Mouse (Mus musculus) kidney, postnatal 0 days (tissue): ENCODE data around the gene Coro2a. TPM values are rescaled to one million over a fixed set of nuclear protein-coding genes. Genes with fewer than 3 reads are reported as not detected.

ENCODE experiments used
- ATAC-seq: fragments of 200-750 bp; cut with Nextera tagmentation; replicated peaks from 2 replicates; pipeline ENCODE4 v1.8.0; 2017; ENCODE audit warnings: low read depth, moderate number of reproducible peaks, moderate TSS enrichment, moderate library complexity; ENCODE audit not compliant: low FRiP score
- DNase-seq: peaks from one replicate; pipeline ENCODE4 v3.0.0-alpha.2; 2016; ENCODE audit warnings: low spot score
- H3K27ac ChIP-seq: fragments of 300-500 bp; sonication (generic); 2 replicates; pipeline ENCODE4 v1.5.1; 2014; ENCODE audit warnings: mild to moderate bottlenecking
- H3K27me3 ChIP-seq: fragments of 300-500 bp; sonication (generic); 2 replicates; pipeline ENCODE4 v1.6.1; 2014; ENCODE audit warnings: low read length, mixed read lengths; ENCODE audit not compliant: insufficient read depth
- H3K36me3 ChIP-seq: fragments of 300-500 bp; sonication (generic); 2 replicates; pipeline ENCODE4 v1.6.1; 2014; ENCODE audit warnings: low read length, mixed read lengths; ENCODE audit not compliant: insufficient read depth
- H3K4me1 ChIP-seq: fragments of 300-500 bp; sonication (generic); replicated peaks from 2 replicates; pipeline ENCODE4 v1.6.1; 2014; ENCODE audit warnings: antibody characterized with exemption, low read length, mixed read lengths; ENCODE audit not compliant: insufficient read depth
- H3K4me2 ChIP-seq: fragments of 300-500 bp; sonication (generic); 2 replicates; pipeline ENCODE4 v1.6.1; 2014; ENCODE audit warnings: mild to moderate bottlenecking, low read length, moderate library complexity, mixed read lengths
- H3K4me3 ChIP-seq: fragments of 300-500 bp; sonication (generic); replicated peaks from 2 replicates; pipeline ENCODE4 v1.5.1; 2014; ENCODE audit warnings: low read depth, low read length
- H3K9ac ChIP-seq: fragments of 300-500 bp; sonication (generic); 2 replicates; pipeline ENCODE4 v1.6.1; 2014; ENCODE audit warnings: low read depth, low read length
- H3K9me3 ChIP-seq: fragments of 300-500 bp; sonication (generic); replicated peaks from 2 replicates; pipeline ENCODE4 v1.6.1; 2016; ENCODE audit warnings: low read length, inconsistent platforms, mixed read lengths
- CTCF ChIP-seq: IDR thresholded peaks from 2 replicates; pipeline ENCODE4 v1.5.1; 2016; ENCODE audit warnings: antibody characterized with exemption, low read depth, mild to moderate bottlenecking, moderate library complexity
- WGBS: fragments of 180-500 bp; shearing (Covaris S2); extraction: QIAGEN DNeasy Blood & Tissue Kit; methylation state at CpG from one replicate; pipeline ENCODE4 v1.1.7; 2014; 5-methylcytosine and 5-hydroxymethylcytosine counted together
- polyA plus RNA-seq: library from polyadenylated mRNA; unstranded; fragments of >200 nt; fragmentation: Nextera tagmentation; extraction: Ambion mirVana; gene quantifications from 2 replicates; pipeline ENCODE4 v1.2.1, GENCODE M21; 2015

Gene Coro2a
- polyA plus RNA-seq, 1 experiment from 2014 or later, result 2.9 TPM

- peak; percentile 52; the same call in 1 of the 2 replicates for TF ChIP-seq CTCF
- H3K27ac ChIP-seq, result no peak overlapping the region
- ATAC-seq (peak; percentile 52), DNase-seq (no peak)
- H3K4me3 ChIP-seq, result peak overlapping the region; percentile 34
- WGBS, result 41% methylated on average over 17 of the region's 17 CpGs
- H3K9ac ChIP-seq, result 0 out of 2 replicates have a peak overlapping the region, but pooled peaks have one; percentile 24
- H3K27me3 ChIP-seq, result no peaks in the 10 kb centered on the region
- no peaks in the 10 kb centered on the region for H3K9me3 ChIP-seq
- peak overlapping the region; percentile 70 for H3K4me2 ChIP-seq
- no peaks in the 10 kb centered on the region for H3K4me1 ChIP-seq
- no peaks in the 10 kb centered on the region for H3K36me3 ChIP-seq
Measured at GRCm38 (mm10) chr4:46526798-46527557, 75.0 kb downstream of the Coro2a start.

GRCm38 (mm10) chr4:46526226-46526625 is 75.8 kb downstream of the Coro2a start:
- no peak overlapping the region for H3K4me2 ChIP-seq
- H3K27ac ChIP-seq, result no peak overlapping the region
- WGBS, result 78% methylated on average over 3 of the region's 3 CpGs
- TF ChIP-seq CTCF, result no peak
- H3K27me3 ChIP-seq, result no peaks in the 10 kb centered on the region
- H3K4me1 ChIP-seq, result no peaks in the 10 kb centered on the region
- no peak for DNase-seq
- H3K9ac ChIP-seq, result no peak overlapping the region
- H3K4me3 ChIP-seq, result no peak overlapping the region
- H3K9me3 ChIP-seq, result no peaks in the 10 kb centered on the region
- no peak for ATAC-seq
- H3K36me3 ChIP-seq, result no peaks in the 10 kb centered on the region

- Histone ChIP-seq H3K4me1 (no peaks in the 10 kb centered on the region), H3K9me3 (no peaks in the 10 kb centered on the region), H3K4me3 (no peak overlapping the region), H3K9ac (no peak overlapping the region), H3K27me3 (no peaks in the 10 kb centered on the region), H3K36me3 (no peaks in the 10 kb centered on the region), H3K27ac (no peak overlapping the region), H3K4me2 (no peak overlapping the region)
- no peak for TF ChIP-seq CTCF
- peak; percentile 72; the same call in 1 of the 2 replicates for ATAC-seq
- DNase-seq, result no peak
- 61% methylated on average over 4 of the region's 4 CpGs for WGBS
Measured at GRCm38 (mm10) chr4:46523324-46523723, 78.7 kb downstream of the Coro2a start.

GRCm38 (mm10) chr4:46521457-46521856 is 80.5 kb downstream of the Coro2a start:
- ATAC-seq, result no peak

DNA sequence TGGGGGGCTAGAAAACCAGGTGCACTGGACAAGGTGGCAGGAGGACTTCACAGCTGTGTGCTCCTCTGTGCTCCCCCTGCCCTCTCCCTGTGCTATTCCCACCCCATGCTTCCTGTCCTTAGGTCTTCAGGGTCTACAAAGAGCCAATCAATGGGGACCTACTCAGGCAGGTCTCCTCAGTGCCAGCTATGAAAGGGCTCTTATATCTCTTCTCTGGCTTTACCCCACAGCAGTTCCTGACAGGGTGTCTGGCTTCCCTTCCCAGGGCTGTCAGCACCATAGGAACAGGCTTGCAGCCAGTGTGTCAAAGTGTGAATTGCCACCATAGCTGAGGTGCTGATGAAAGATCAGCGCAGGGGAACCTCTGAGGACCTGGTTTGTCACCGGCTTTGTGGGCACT is 81.5 kb downstream of the Coro2a start:
- Histone ChIP-seq H3K9me3 (no peaks in the 10 kb centered on the region), H3K4me3 (no peak overlapping the region), H3K4me2 (no peak overlapping the region), H3K27ac (no peak overlapping the region), H3K4me1 (no peaks in the 10 kb centered on the region), H3K36me3 (no peaks in the 10 kb centered on the region), H3K9ac (no peak overlapping the region), H3K27me3 (no peaks in the 10 kb centered on the region)
- DNase-seq (no peak), ATAC-seq (no peak)
- TF ChIP-seq CTCF, result no peak
- 79% methylated on average over 2 of the region's 2 CpGs for WGBS

More at GRCm38 (mm10) chr4:46521457-46521856, 80.5 kb downstream of the Coro2a start:
- H3K4me3 ChIP-seq, result no peak overlapping the region
- H3K36me3 ChIP-seq, result no peaks in the 10 kb centered on the region
- H3K27me3 ChIP-seq, result no peaks in the 10 kb centered on the region
- WGBS, result 79% methylated on average over 10 of the region's 10 CpGs
- no peak for TF ChIP-seq CTCF
- H3K9me3 ChIP-seq, result no peaks in the 10 kb centered on the region
- H3K4me2 ChIP-seq, result no peak overlapping the region
- no peak overlapping the region for H3K27ac ChIP-seq
- no peak overlapping the region for H3K9ac ChIP-seq
- no peaks in the 10 kb centered on the region for H3K4me1 ChIP-seq
- DNase-seq, result no peak

DNA sequence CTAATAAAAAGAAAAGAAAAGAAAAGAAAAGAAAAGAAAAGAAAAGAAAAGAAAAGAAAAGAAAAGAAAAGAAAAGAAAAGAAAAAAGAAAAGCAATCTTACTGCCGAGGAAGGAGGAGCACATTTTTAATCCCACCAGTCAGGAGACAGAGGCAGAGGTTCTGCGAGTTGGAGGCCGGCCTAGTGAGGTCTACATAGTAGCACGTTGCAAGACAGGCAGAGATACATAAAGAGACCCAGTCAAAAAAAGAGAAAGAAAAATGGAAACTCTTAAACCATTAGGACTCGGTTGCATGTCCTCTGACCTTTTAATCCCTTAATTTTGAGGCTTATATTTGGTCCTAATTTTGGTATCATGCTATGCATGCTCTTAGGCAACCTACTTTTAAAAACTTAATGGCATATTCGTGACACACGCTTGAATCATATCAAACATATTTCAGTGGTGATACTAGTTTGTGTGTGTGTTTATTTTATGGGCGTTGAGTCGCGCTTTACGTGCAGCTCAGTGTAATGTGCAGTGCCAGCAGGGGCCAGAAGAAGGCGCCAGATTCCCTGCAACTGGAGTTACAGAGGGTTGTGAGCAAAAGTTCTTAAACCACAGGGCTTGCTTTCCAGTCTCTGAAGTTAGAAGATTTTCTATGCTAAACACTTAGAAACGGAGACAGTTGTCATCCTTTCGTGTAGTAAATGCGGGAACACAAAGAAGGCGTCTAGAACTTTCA is 94.1 kb downstream of the Coro2a start:
- Histone ChIP-seq H3K4me3 (peak overlapping the region; percentile 46), H3K4me2 (peak overlapping the region; percentile 94), H3K27me3 (no peaks in the 10 kb centered on the region), H3K27ac (0 out of 2 replicates have a peak overlapping the region, but pooled peaks have one; percentile 4), H3K4me1 (peaks cover 6% of the 10 kb centered on the region; the same call in 1 of the 2 replicates), H3K9me3 (no peaks in the 10 kb centered on the region), H3K9ac (no peak overlapping the region), H3K36me3 (0 out of 2 replicates have a peak, but pooled peaks cover 8% of the 10 kb centered on the region)
- ATAC-seq (no peak), DNase-seq (peak; percentile 87)
- peak; percentile 86 for TF ChIP-seq CTCF
- WGBS, result 7% methylated on average over 16 of the region's 16 CpGs
